Mouse (Mus musculus) thymus, postnatal 25 days (tissue): ENCODE results near the gene Rmdn2.

ENCODE experiments used
- DNase-seq: peaks from one replicate; pipeline ENCODE4 v3.0.0; 2022

Rmdn2 gene

DNA sequence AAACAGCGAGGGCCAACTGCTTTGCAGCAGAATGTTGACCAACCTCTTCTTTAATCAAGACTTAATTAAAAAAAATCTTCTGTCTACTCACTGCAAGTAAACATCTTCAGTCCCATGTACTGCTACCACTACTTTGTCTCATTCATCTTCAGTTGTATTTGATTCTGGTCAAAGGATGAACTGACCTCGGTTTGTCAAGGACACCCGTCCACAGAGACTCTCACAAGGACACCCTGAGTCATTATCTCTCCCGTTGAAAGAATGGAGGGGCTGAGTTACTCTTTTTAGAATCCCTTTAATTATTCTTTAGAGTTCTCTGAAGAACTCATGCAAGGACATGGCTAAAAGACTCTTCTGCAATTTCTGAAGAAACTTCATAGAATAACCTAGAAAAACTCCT lies at the start of gene Rmdn2:
Gene Rmdn2, plus strand, starts transcription at position 319 of the 400 bp plus-strand sequence.
- DNase-seq = no peak

DNA sequence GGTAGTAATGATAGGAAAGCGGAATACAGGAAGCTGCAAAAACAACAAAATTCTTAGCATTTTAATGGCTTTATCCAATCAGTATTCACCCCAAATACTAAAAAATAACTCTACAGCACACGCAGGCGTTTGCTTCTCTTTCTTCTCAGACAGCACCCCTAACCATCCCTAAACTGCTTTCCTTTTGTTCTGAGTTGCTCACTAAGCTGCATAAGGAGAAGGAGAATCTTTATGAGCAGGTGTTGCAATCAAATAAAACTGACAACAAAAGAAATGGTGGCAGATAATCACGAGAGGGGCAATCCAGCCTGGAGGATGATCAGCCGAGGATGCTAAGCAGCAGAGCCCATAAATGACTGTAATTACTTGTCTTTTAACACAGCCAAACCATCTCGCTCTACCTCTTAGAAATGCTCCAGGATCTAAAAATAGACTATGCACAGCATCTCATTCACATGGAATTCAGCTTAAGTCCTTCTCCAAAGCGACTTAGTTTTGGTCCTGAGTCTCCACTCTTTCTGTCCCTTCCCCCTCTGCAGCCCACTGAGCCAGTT lies 48.5 kb upstream of the Rmdn2 start:
- no peak for DNase-seq

DNA sequence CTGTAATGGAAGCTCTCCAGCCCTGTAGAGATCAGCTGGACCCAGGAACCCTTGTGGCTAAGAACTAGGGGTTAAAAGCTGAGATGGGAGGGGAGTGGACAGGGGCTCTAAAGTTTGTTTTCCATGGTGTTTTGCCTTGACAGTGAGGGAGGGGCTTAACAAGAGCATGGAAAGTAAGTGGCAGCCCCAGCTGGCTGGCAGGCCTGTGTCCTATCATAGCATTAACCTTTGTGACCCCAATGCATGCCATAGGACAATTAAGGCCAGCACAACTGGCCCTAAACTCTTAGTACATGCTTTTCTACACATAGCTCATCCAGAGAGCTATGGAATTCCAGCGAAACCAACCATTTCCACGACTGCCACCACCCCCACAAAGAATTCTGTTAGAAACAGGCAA lies 47.9 kb upstream of the Rmdn2 start:
- DNase-seq = no peak

DNA sequence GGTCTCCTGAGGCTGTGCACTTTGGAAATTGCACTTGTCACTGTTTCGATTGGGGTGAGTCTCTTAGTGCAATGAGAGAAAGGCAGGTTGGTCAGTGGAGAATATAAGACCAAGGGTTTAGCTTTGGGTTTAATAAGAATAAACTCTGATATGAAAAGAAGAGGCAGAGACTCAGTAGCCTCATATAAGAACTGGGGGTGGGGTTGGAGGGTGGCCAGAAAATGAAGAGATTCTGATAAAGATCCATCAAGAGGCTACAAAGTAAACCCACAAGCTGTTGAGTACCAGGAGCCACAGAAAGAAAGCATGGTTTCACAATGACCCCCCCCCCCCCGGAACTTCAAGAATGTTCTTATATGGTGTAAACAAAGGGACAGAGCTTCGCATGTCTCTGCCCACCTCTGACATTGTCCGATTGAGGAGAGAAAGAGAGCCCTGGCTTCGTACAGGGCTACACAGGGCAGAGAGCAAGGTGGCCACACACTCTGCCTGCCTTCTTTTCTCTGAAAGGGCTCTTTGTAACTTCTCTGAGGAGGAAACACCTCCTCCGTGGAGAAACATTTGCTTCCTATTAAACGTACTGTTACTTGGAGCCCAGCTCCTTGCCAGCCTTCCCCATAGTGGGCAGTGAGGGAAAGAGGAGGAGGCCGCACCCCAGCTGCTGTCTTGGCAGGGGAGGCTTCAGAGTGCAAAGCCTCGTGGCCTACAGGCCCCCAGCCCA lies 46.3 kb upstream of the Rmdn2 start:
- no peak for DNase-seq

DNA sequence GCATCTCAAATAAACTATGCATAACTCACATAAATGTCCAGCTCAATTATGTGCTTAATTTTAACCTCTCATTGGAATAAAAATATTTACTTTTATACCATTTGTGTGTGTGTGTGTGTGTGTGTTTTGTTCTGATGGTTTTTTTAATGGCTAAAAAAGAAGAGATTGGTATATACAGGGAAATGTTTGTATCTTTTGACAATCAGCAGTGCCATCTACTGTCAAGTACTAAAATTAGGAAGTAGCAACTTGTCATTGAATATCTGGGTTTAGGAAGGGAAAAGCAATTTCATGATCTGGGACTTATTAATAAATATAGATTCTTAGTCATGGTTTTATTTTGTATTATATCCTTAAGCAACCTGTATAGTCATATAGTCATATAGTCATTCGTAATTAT lies 43.3 kb upstream of the Rmdn2 start:
- DNase-seq = no peak

DNA sequence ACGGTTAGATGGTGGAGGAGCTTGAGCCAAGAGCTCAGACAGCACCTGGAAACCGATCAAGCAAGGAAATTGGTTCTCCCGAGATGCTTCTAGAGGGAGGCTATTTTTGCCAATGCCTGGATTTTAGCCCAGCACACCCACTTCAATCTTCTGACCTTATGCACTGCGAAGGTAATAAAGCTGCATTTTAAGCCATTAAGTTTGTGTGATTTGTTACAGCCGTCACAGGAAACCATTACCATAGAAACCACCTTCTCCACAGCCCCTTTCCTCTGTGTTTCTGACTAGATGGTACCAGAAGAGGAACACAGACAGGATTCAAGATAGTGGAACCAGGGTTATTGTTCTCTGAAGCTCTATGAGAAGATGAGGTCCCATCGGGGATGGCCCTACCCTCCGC lies 33.3 kb upstream of the Rmdn2 start:
- no peak for DNase-seq

DNA sequence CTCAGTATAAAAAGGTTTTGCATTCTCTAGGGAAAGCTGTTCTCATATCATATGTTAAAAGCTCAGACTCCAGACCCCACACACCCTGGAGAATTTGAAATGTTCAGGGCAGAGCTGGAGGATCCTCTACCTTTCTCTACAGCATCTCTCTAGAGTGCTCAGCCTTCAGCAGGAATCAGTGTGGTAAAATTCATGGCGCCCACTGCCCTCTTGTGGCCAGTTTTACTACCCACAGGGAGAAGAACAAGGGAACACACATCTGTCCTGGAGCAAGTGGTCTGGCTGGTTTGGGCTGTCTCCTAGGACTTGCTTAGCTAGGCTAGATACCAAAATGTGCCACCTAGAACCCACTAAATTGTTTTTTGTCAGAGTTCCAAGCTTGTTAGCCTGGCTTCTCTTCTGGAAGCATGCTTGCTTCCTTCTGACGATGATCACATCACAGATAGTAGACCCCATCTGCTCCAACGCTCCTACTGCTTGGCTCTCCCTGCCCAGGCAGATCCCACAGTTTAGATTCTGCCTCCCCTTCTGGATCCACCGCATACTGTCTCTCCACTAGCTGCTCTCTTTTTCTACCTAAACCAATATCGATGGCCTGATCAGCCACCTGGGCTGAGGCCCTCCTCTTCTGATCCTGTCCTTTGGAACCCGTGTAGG lies 31.3 kb upstream of the Rmdn2 start:
- DNase-seq = peak; percentile 70

DNA sequence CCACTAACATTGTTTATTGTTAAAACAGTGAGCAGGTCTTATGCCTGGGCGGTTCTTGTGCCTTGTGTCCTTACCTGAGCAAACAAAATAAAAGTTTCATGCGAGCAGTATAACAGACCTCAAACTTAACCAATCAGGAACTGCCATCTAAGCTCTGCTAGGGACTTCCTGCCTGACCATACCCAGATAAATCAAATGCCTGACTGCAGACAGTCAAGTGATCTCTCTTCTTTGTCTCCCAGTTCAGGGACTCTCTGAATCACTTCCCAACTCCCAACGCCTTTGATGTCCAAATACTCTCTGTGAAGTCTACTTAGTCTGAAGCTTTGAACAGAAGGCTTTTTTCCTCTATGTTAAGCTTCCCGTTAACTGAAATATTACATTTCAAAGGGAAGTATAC lies 28.2 kb upstream of the Rmdn2 start:
- no peak for DNase-seq

DNA sequence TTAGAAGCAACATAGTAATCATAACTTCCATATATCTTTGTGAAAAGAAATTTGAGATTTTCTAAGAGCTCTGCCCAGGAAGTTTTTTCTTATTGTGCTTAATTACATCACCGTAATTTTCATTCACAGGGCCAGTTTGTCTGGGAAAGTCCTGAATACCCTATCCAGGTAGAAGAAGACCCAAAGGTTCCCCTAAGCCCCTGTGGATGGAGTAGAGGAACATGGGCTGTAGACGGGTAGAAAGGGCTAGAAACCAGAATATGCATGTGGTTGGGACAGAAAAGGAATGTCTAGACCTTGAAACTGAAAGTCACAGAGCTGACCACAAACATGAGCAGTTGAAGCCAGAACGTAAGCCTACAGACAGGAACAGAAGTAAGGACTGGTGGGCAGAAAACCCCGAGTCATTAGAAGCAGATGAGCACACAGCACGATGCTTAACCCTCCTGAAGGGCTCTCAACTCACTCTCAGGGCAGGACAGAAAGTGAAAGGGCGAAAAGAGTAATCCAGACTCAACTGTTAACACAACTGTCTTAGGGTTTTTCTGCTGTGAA lies 27.3 kb upstream of the Rmdn2 start:
- no peak for DNase-seq

DNA sequence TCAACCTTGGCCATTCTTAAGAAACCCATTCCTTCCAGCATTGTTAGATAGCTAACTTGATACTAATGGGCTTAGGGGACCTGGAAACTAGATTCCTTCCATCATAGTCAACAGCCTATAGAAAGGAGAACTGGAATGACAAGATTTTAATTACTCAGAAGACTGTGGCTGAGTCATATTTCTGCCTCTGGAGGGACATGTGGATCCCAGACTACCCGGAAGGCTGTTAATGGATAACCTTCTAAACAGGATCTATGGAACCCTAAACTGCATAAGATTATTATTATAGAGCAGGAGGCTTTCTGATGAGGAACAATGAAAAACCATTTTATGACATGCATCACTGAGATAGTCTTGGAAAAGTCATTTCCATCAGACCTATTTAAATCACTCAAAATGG lies 21.8 kb upstream of the Rmdn2 start:
- DNase-seq = no peak

DNA sequence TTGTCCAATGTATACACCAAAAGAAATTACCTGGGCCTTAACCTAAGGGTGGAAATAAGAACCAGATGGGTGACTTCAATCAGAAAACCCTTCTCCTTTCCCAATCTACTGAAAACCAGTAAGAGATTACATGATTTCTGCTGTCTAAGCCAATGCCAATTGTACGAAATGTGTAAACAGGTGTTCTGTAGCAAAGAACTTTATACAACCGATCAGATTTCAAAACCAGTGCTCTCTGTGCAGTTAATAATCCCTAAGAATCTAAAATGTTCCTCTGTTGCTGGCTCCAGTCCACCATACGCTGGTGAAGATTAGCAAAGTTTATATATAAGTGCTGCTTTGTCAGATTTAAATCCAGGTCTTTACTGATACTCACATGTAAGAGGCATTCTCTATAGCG lies 15.7 kb upstream of the Rmdn2 start:
- no peak for DNase-seq

DNA sequence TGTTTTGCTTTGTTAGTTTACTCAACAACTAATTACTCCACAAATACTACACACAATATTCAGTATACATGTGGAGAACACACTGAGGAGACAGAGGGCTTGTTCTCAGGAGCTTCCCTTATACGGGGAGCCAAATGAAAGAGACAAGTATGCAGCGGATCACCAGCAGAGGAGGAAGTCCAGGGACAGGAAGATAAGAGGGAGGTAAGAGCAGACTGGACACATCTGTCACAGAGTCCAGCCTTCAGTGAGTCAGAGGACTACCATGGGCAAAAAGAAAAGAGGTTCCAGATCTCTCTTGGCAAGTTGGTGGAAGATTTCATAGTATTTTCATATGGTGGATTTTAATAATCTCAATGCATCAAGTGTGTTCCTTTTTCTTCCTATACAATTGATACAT lies 13.5 kb upstream of the Rmdn2 start:
- DNase-seq = no peak

DNA sequence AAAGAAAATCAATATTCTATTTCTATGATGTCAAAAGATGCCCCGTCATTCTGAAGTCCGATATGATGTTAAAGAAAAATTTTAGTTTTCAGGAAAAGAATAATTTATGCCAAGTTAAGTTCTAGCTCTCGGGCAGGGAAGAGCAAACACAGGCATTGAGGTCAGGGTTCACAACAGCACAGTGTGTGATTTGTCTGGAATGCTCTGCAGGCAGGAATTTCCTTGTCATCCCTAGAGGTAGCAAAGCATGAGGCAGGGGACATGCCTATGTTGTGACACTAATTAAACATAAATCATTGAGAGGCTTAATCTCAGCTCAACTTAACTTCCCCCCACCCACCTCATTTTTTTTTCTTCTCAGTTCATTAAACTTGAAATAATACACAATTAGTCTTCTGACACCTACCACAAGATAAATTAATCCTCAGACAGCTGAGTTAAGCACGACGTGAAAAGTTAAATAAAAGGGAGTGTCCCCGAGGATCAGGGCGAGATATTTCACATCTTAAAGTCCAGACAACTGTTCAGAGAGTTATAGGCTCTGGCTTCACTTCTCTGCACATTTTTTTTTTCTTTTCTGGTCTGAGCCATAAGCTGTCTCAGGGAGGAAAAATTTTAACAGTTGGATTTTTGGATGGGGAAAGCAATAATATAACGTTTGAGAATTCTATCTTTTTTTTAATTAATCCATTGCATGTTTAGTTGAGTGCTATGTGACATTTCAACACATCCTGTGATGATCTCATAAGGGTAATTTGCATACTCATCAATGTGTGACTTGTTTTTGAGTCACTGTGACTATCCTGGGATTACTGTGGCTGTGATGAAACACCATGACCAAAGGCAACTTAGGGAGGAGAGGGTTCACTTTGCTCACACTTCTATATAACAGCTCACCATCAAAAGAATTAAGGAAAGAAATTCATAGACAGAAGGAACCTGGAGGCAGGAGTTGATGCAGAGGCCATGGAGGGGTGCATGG lies 12.8 kb upstream of the Rmdn2 start:
- no peak for DNase-seq

DNA sequence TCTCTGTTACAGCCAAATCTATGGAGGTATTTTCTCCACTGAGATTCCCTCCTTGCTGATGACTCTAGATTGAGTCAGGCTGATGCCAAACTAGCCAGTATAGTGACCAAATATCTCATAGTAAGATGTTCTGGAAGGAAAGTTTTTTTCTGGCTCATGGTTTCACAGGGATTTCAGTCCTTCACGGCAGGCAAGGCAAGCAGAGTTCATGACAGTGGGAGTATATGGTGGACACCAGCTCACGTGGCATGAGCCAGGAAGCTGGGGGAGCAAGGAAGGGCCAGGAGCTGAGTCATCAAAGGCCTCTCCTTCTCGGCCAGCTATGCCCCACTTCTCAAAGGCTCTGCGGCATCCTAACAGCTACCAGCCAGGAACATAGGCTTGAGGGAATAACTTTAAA lies 11.6 kb upstream of the Rmdn2 start:
- DNase-seq = no peak

DNA sequence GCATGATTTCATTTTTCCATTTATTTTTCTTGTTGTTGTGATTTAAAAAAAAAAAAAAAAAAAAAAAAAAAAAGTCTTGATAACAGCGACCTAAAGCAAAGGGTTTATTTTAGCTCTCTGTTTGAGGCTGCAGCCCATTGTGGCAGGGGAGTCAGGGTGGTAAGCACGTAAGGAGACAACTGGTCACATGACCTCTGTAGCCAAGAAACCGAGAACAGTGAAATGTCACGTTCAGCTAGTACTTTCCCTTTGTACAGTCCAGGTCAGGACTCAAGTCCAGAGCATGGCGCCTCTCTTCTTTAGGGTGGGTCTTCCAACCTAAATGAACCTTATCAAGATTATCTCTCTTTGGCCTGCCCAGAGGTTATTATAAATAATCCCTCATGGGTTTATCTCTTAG lies 9.3 kb upstream of the Rmdn2 start:
- no peak for DNase-seq

DNA sequence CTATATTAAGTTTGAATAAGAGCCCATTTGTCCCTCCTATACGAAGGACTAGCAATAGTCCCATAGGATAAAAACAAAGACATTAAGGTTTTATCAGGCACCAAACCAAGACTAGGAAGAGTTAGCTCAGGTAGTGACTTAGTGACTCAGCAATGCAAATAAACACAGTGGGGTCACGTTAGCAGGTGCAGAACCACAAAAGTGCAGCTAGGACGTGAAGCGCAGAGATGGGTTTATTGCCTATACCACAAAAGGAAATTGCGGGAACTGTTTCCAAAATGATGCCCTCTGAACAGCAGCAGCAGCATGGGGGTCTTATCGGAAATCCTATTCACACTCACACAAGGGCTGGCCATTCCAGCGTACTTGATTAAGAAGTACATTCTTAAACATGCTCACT lies 8.2 kb upstream of the Rmdn2 start:
- peak; percentile 21 for DNase-seq

DNA sequence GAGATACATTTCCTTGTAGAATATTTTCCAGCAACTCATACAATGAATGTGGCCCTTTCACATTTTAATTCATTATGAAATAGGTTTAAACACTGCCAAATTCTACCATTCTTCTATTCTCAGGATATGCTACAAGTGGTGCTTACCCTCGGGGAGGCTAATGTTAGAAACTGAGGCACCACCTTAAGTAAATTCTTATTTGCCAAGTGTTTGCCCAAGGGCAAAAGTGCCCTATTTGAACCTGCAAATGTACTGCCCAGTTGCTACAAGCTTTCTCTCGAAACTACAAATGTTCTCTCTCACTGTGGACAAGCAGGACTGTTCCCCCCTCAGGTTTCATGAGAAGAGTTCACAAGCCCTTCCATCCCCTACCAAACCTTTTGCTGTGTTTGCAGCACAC lies 5.9 kb upstream of the Rmdn2 start:
- DNase-seq = no peak

DNA sequence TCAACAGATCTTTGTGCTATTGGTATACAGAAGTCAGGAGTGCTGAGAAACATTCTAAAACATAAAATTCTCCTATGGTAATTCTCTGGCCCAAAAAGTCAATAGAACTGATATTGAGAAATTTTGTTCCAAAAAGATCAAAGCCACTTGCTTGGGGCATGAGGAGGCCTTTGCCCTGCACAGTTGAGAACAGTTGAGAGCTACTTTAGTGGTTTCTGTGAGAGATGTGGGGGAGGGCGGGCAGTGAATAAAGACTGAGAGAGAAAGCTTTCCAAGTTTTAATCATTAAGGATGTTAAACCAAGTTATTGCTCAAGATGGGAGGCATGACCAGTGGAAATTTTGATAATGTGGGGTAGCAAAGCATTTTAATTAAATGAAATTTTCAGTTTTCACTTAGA lies 2.0 kb upstream of the Rmdn2 start:
- no peak for DNase-seq

DNA sequence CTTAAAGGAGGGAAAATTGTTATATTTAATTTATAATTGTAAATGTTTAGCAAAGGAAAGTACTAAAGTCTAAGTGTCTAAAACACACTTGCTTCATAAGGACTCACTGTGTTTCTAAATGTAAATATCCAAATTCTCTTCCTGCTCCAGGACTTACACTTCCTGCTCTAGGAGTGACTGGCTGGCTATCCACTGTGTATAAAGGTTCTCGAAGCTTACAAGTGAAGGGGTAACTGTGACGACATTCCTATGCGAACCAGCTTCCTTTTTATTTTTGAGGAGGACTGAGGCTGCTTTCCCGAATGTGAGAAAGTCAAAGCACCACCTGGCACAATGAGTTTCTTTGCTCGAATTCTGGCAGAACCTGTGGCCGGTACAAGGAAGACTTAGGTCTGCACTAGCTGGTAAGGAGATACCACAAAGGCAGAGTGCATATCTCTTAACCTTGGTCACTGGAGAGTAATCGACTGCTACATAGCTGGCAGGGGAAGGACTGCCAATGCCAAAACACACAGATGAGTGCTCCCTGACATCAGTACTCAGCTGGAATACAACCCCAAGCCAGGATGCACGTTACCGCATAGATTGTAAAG lies 1.4 kb upstream of the Rmdn2 start:
- no peak for DNase-seq

DNA sequence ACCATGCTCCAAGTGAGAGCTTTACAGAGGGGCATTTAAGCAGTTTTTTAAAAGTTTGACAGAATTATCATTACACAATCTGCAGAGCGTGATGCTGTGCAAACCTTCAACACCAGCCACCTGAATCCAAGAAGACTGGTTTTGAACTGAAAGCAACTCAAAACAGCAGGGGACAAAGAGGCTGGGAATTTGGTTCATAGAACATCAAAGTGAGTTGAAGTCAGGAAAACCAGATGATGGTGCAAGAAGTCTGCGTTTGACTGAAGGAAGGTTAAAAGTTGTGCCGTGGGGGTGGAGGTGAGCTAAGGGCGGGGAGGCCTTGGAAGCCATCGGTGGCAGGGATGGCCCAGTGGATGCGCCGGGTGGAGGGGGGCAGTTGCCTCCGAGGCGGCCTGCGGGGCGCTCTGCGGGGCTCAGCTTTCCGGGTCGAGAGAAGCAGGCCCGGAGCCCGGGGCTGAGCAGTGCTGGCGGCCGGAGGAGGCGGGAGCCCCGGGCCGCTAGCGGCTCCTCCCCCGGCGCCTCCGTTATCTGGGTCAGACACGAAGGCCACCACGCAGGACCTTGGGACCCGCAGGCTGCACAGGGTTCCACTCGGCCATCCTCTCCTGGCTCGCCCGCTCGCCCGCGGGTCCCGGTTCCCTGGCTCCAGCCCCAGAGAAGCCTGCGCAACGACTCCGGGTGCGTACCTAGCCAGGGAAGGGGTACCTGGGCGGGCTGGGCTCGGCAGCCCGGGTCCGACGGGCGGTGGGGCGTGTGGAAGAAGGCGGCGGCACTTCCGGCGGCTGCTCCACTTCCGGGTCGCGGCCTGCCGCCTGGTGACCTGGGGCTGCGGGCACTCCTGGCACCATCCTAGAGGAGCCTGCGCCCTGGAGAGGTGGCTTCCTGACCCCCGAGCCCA lies 3.3 kb downstream of the Rmdn2 start:
- DNase-seq = peak; percentile 79

DNA sequence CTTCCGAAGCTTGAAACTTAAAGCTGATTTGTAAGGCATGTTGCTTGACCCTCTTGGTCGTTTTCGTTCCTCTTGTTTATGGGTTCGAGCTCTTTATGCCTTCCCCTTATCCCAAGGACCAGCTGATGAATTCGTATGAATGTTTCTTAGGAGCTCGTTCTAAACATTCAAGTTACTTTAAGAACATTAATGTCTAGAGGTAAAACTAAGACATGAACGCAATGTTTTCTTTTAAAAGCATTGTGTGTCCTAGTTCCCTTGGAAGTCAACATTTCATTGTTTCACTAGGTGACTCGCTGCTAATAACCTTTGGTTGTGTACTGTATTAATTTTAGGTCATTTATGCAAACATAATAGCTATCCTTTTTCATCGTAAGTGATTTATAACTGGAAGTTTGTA lies 4.2 kb downstream of the Rmdn2 start:
- no peak for DNase-seq

DNA sequence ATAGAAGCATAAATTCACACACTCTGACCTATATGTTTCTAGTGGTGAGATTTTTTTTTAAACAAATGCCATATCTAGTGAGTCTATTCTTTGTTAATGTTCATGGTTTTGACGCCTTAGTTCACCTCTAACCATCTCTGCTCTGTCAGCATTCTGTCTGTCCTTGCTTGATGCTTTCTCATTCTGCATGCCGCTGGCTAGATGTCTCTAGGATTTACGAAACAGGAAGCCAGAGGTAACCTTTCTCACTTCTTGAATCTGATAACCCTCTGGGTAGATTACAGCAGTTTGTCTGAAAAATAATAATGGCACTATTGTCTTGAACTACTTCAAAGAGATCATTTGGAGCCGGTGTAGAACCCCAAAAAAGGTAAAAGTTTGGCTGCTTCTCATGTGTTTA lies 5.0 kb downstream of the Rmdn2 start:
- DNase-seq = no peak
